Mouse (Mus musculus) hindbrain, postnatal 0 days (tissue): ENCODE data around the gene D17Wsu92e. TPM values are rescaled to one million over a fixed set of nuclear protein-coding genes. Genes with fewer than 3 reads are reported as not detected.
"Not testable (repeated sequence)": the region's sequence is repeated elsewhere in the genome, so short reads cannot be mapped to it uniquely, and the experiment has no call there.

Experiments used
- ATAC-seq: fragments of 200-750 bp; cut with Nextera tagmentation; 2 replicates; pipeline ENCODE4 v1.8.0; 2017; ENCODE audit warnings: mild to moderate bottlenecking, moderate TSS enrichment, moderate library complexity
- DNase-seq: peaks from one replicate; pipeline ENCODE4 v3.0.0-alpha.2; 2015; ENCODE audit warnings: low spot score
- H3K27ac ChIP-seq: fragments of 300-500 bp; sonication (generic); 2 replicates; pipeline ENCODE4 v1.5.1; 2014; ENCODE audit warnings: mild to moderate bottlenecking
- H3K27me3 ChIP-seq: fragments of 300-500 bp; sonication (generic); 2 replicates; pipeline ENCODE4 v1.6.1; 2014; ENCODE audit warnings: low read length, mixed read lengths; ENCODE audit not compliant: insufficient read depth
- H3K36me3 ChIP-seq: fragments of 300-500 bp; sonication (generic); 2 replicates; pipeline ENCODE4 v1.6.1; 2014; ENCODE audit warnings: low read length, mixed read lengths; ENCODE audit not compliant: insufficient read depth
- H3K4me1 ChIP-seq: fragments of 300-500 bp; sonication (generic); 2 replicates; pipeline ENCODE4 v1.6.1; 2014; ENCODE audit warnings: antibody characterized with exemption, low read length, mixed read lengths; ENCODE audit not compliant: insufficient read depth
- H3K4me2 ChIP-seq: fragments of 300-500 bp; sonication (generic); 2 replicates; pipeline ENCODE4 v1.6.1; 2014; ENCODE audit warnings: low read depth, mild to moderate bottlenecking, low read length, moderate library complexity, mixed read lengths
- H3K4me3 ChIP-seq: fragments of 300-500 bp; sonication (generic); 2 replicates; pipeline ENCODE4 v1.5.1; 2014; ENCODE audit warnings: low read length
- H3K9ac ChIP-seq: fragments of 300-500 bp; sonication (generic); replicated peaks from 2 replicates; pipeline ENCODE4 v1.6.1; 2014; ENCODE audit warnings: mild to moderate bottlenecking, low read length, moderate library complexity, mixed read lengths
- H3K9me3 ChIP-seq: fragments of 300-500 bp; sonication (generic); 2 replicates; pipeline ENCODE4 v1.6.1; 2016; ENCODE audit warnings: low read length, mixed read lengths
- CTCF ChIP-seq: IDR thresholded peaks from 2 replicates; pipeline ENCODE4 v1.5.1; 2016; ENCODE audit warnings: antibody characterized with exemption, control low read depth, low read depth
- WGBS: fragments of 180-500 bp; shearing (Covaris S2); extraction: QIAGEN DNeasy Blood & Tissue Kit; methylation state at CpG from one replicate; pipeline ENCODE4 v1.1.7; 2014; 5-methylcytosine and 5-hydroxymethylcytosine counted together
- polyA plus RNA-seq: library from polyadenylated mRNA; unstranded; fragments of >200 nt; fragmentation: Nextera tagmentation; extraction: Ambion mirVana; gene quantifications from 2 replicates; pipeline ENCODE4 v1.2.1, GENCODE M21; 2015
- total RNA-seq: library from RNA; depleted of rRNA; stranded (reverse); fragments of >200 nt; gene quantifications from 2 replicates; pipeline ENCODE4 v1.2.3, GENCODE M21; 2014

Gene D17Wsu92e
- total and polyA plus RNA-seq, 2 experiments from 2014 or later, result 10.5 to 73.4 TPM

- H3K36me3 ChIP-seq, result 0 out of 2 replicates have a peak, but pooled peaks cover 3% of the 10 kb centered on the region
- H3K27ac ChIP-seq, result peak within 1 kb of the TSS; percentile 86
- peak within 1 kb of the TSS; percentile 85 for H3K9ac ChIP-seq
- peak; percentile 89 for DNase-seq
- peak; percentile 88 for ATAC-seq
- H3K4me3 ChIP-seq, result peak within 1 kb of the TSS; percentile 91
- TF ChIP-seq CTCF, result 0 out of 2 replicates have a peak, but pooled peaks have one; percentile 10
- H3K9me3 ChIP-seq, result no peaks in the 10 kb centered on the region
- H3K27me3 ChIP-seq, result no peaks in the 10 kb centered on the region
- peak within 1 kb of the TSS; percentile 62 for H3K4me2 ChIP-seq
- H3K4me1 ChIP-seq, result peaks cover 17% of the 10 kb centered on the region
- WGBS, result 1% methylated on average over 48 of the region's 54 CpGs
These were observed 35.9 kb upstream of the D17Wsu92e start, which contains the start of gene Uhrf1bp1 for GRCm38 (mm10) chr17:27856265-27856797. Gene Uhrf1bp1 (plus strand): TSS chr17:27856441.

GRCm38 (mm10) chr17:27851076-27851475 is 30.6 kb upstream of the D17Wsu92e start:
- Histone ChIP-seq H3K4me2 (no peak overlapping the region), H3K27me3 (no peaks in the 10 kb centered on the region), H3K4me1 (no peaks in the 10 kb centered on the region), H3K9ac (no peak overlapping the region), H3K27ac (no peak overlapping the region), H3K9me3 (no peaks in the 10 kb centered on the region), H3K36me3 (peaks cover 42% of the 10 kb centered on the region), H3K4me3 (no peak overlapping the region)
- 73% methylated on average over 3 of the region's 3 CpGs for WGBS
- no peak for TF ChIP-seq CTCF
- ATAC-seq (no peak), DNase-seq (no peak)

GRCm38 (mm10) chr17:27848351-27848750 is 27.9 kb upstream of the D17Wsu92e start:
- no peak overlapping the region for H3K9ac ChIP-seq
- DNase-seq (no peak), ATAC-seq (no peak)
- no peak overlapping the region for H3K27ac ChIP-seq
- no peak for TF ChIP-seq CTCF
- H3K4me3 ChIP-seq, result no peak overlapping the region
- H3K4me2 ChIP-seq, result no peak overlapping the region
- H3K36me3 ChIP-seq, result peaks cover 64% of the 10 kb centered on the region
- no peaks in the 10 kb centered on the region for H3K27me3 ChIP-seq
- 94% methylated on average over 1 of the region's 1 CpGs for WGBS
- no peaks in the 10 kb centered on the region for H3K4me1 ChIP-seq
- no peaks in the 10 kb centered on the region for H3K9me3 ChIP-seq

- Histone ChIP-seq H3K36me3 (peaks cover 19% of the 10 kb centered on the region), H3K4me2 (peak overlapping the region; percentile 65), H3K4me3 (peak overlapping the region; percentile 56), H3K9ac (peak overlapping the region; percentile 64), H3K27me3 (no peaks in the 10 kb centered on the region), H3K4me1 (no peaks in the 10 kb centered on the region), H3K9me3 (no peaks in the 10 kb centered on the region), H3K27ac (peak overlapping the region; percentile 62)
- DNase-seq (peak; percentile 98), ATAC-seq (peak; percentile 99)
- 2% methylated on average over 35 of the region's 35 CpGs for WGBS
- TF ChIP-seq CTCF, result no peak
These were observed 19.2 kb upstream of the D17Wsu92e start for GRCm38 (mm10) chr17:27839469-27840252.

GRCm38 (mm10) chr17:27837850-27838249 is 17.4 kb upstream of the D17Wsu92e start, which contains the start of gene Snrpc:
Gene Snrpc (plus strand): TSS chr17:27838150.
- WGBS, result 82% methylated on average over 3 of the region's 4 CpGs
- not testable (repeated sequence) for H3K9me3 ChIP-seq, H3K27me3 ChIP-seq, ATAC-seq, H3K4me3 ChIP-seq, H3K9ac ChIP-seq, H3K27ac ChIP-seq, H3K4me2 ChIP-seq, DNase-seq, H3K4me1 ChIP-seq
- H3K36me3 ChIP-seq, result peaks cover 11% of the 10 kb centered on the region; the same call in 1 of the 2 replicates

- DNase-seq (no peak), ATAC-seq (no peak)
- Histone ChIP-seq H3K9ac (no peak overlapping the region), H3K4me2 (no peak overlapping the region), H3K27ac (no peak overlapping the region), H3K9me3 (no peaks in the 10 kb centered on the region), H3K4me3 (no peak overlapping the region), H3K36me3 (no peaks in the 10 kb centered on the region), H3K27me3 (no peaks in the 10 kb centered on the region), H3K4me1 (no peaks in the 10 kb centered on the region)
- peak; percentile 26; the same call in 1 of the 2 replicates for TF ChIP-seq CTCF
- 54% methylated on average over 7 of the region's 7 CpGs for WGBS
These were observed 10.0 kb upstream of the D17Wsu92e start for GRCm38 (mm10) chr17:27830411-27830810.

- H3K4me3 ChIP-seq, result no peak overlapping the region
- WGBS, result 13% methylated on average over 6 of the region's 6 CpGs
- TF ChIP-seq CTCF, result no peak
- H3K4me2 ChIP-seq, result peak overlapping the region; percentile 53; the same call in 1 of the 2 replicates
- no peaks in the 10 kb centered on the region for H3K4me1 ChIP-seq
- H3K27me3 ChIP-seq, result no peaks in the 10 kb centered on the region
- no peaks in the 10 kb centered on the region for H3K36me3 ChIP-seq
- H3K9ac ChIP-seq, result no peak overlapping the region
- no peak for ATAC-seq
- no peaks in the 10 kb centered on the region for H3K9me3 ChIP-seq
- H3K27ac ChIP-seq, result no peak overlapping the region
- no peak for DNase-seq
These were observed 7.1 kb upstream of the D17Wsu92e start for GRCm38 (mm10) chr17:27827511-27827910.
